In the genomic region with DNA sequence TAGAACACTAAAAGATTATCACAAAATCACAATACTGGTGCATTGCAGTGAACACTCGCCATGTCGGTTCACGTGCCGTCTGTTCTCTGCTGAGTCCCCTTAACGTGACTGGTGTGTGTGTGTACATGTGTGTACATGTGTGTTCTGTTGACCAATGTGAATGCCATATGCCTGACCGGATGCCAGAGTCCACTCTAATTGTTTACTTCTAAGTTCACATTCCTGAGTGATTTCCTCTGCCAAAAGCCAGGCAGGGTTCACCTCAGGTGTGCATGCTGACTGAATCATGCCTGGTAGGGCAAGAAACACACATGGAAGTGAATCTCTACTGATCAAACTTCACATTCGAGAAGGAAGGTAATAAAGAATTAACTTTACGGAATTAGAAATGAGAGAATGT, we compare ENCODE assay signal across 19 mouse cellular contexts.
"Had no signal": no experiment of that assay in that cellular context is flagged by ENCODE, and none has a peak within 500 bp of the region (broad histone marks: within the 10 kb centered on the region; RNA-seq: fewer than 3 reads in every experiment).

No protein-coding gene starts in this region.

- H3K36me3 ChIP-seq: liver, embryonic 15.5 days; midbrain, embryonic 10.5 days; midbrain, embryonic 12.5 days; neural tube, embryonic 13.5 days; neural tube, embryonic 15.5 days had no signal

- H3K4me3 ChIP-seq: liver, embryonic 15.5 days; midbrain, embryonic 10.5 days; midbrain, embryonic 12.5 days; myocyte; neural tube, embryonic 13.5 days; neural tube, embryonic 15.5 days had no signal

- H3K9me3 ChIP-seq: liver, embryonic 15.5 days; midbrain, embryonic 10.5 days; midbrain, embryonic 12.5 days; neural tube, embryonic 13.5 days; neural tube, embryonic 15.5 days had no signal

- DNase-seq: lung, adult 18-20 months; lung, embryonic 14.5 days; lung, postnatal 4 days; midbrain, embryonic 14.5 days; retina, postnatal 1 day; right cerebral cortex, adult 18-20 months; right cerebral cortex, postnatal 25 days; right cerebral cortex, postnatal 4 days; spleen, adult 18-20 months; thymus, adult 18-20 months; thymus, postnatal 14 days; thymus, postnatal 36 days had no signal

- ATAC-seq: midbrain, embryonic 16.5 days had no signal

- H3K27me3 ChIP-seq: liver, embryonic 15.5 days; midbrain, embryonic 12.5 days; neural tube, embryonic 13.5 days; neural tube, embryonic 15.5 days had no signal

- H3K27ac ChIP-seq: liver, embryonic 15.5 days; midbrain, embryonic 10.5 days; midbrain, embryonic 12.5 days; neural tube, embryonic 13.5 days; neural tube, embryonic 15.5 days had no signal

- H3K4me1 ChIP-seq: midbrain, embryonic 10.5 days; midbrain, embryonic 12.5 days; neural tube, embryonic 13.5 days; neural tube, embryonic 15.5 days had no signal

- H3K9ac ChIP-seq: liver, embryonic 15.5 days; lung, embryonic 14.5 days; midbrain, embryonic 12.5 days; neural tube, embryonic 13.5 days; neural tube, embryonic 15.5 days had no signal

- H3K4me2 ChIP-seq: liver, embryonic 15.5 days; lung, embryonic 14.5 days; midbrain, embryonic 12.5 days; neural tube, embryonic 13.5 days; neural tube, embryonic 15.5 days had no signal
